Mouse (Mus musculus) testis, postnatal 10 days (tissue): ENCODE results near the gene Wdr83.

Experiments
- DNase-seq: peaks from one replicate; pipeline ENCODE4 v3.0.0; 2021; ENCODE audit warnings: low spot score

The Wdr83 gene

DNA sequence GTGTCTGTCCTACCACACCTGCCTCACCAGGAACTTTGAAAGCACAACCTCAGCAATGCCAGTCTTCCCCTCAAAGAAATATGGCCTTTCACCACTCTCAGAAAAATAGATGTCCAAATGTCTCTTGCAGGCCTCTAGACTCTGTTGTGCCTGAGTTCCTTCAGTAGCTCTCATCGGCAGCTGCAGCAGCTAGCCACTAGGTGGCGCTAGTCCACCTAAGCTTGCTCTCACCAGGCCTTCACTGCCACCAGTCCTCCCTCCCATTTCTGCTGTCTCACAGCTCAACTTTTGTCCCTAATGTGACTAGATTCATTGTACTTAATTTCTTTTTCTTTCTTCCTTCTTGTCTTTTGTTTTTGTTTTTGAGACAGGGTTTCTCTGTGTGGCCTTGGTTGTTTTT lies 4.1 kb downstream of the Wdr83 start:
- DNase-seq, result peak; percentile 79

DNA sequence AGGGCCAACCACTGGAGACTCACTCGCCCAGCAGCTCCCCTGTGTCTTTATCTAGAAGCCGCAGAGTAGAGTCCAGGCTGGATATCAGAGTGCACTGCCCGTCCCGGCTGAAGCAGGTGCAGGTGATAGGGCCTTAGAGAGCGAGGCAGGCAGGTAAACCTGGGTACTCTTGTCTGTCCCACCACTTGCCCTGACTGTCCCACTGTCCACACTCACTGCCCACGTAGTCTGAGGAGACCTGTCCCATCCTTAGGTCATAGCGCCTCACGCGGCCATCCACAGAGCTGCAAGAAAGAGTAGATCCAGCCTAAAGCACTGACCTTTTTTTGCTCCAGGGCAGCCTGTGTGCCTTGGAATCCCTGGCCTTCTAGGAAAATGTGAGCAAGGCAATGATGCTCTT lies 5.1 kb downstream of the Wdr83 start:
- peak; percentile 79 for DNase-seq

DNA sequence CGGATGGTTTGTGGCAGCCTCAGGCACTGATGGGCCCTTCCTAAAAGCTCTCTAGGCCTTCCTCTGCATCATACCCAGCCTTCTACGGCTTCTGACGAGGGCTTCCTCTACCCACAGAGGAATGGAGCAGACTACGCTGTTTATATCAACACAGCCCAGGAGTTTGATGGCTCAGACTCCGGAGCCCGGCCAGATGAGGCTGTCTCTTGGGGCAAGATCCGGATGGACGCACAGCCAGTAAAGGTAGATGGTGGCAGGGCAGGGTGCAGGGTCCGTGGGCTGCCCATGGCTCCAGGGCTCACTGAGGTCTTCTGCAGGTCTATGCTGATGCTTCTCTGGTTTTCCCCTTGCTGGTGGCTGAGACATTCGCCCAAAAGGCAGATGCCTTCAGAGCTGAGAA lies 6.5 kb downstream of the Wdr83 start:
- DNase-seq, result no peak

GRCm38 (mm10) chr8:85074167-85074566 lies 6.9 kb downstream of the Wdr83 start:
- DNase-seq, result no peak

- no peak for DNase-seq
Observed at GRCm38 (mm10) chr8:85073041-85073612, 8.0 kb downstream of the Wdr83 start.

- no peak for DNase-seq
Observed at GRCm38 (mm10) chr8:85072364-85072929, 8.7 kb downstream of the Wdr83 start.

DNA sequence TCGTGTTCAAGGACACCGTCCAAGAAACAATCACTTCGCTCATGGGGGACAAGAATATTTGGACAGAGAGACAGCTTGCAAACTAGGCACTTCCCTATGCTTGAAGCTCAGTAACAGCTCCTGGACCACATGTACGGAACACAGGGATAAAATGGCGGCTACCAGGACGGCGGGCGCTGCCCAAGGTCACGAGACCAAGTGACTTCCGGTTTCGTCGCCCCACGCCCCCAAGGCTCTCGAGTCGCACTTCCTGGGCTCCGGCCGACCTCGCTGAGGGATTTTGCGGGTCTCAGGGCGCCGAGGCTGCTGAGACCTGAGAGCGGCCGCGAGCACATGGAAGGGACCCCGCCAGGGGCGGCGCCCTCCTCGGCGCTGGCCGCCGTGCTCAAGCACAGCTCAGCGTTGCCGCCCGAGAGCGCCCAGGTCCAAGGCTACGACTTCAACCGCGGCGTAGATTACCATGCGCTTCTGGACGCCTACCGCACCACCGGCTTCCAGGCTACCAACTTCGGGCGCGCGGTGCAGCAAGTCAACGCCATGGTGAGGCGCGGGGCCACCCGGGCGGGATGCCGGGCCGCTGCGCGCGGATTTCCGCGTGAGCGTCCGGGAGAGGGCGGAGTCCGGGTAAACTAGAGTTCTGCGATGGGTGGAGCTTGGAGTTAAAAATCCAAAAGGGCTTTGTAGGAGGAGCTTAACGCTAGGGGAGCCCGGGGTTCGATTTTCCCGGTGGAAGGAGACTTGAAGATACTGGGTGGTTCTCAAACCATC lies 9.4 kb downstream of the Wdr83 start, which contains the start of gene Dhps:
Gene Dhps, plus strand, starts transcription at position 244 of the 768 bp plus-strand sequence.
- peak; percentile 90 for DNase-seq

- DNase-seq, result no peak
Observed at GRCm38 (mm10) chr8:85071041-85071440, 10.1 kb downstream of the Wdr83 start.

DNA sequence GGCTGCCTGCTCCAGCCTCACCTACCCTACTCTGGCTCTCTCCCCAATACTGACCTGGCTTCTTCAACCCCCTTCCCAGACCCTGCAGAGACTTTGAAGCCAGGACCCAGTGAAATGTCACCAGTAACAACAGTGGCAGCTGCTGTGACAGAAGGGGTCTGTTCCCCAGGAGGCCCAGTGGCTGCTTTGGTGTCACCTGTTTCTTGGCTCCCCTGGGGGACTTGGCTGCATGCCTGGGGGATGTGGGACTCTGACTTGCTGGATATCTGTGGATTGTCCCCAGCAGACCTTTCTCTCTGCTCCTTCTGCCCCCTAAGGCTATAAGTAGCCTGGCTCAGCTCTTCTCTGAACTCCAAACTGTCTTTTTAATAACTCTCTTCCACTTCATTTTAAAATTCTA lies 13.1 kb downstream of the Wdr83 start, which contains the start of gene Gm5741:
Gene Gm5741, minus strand, starts transcription at position 1 of the 400 bp plus-strand sequence.
- DNase-seq, result no peak

DNA sequence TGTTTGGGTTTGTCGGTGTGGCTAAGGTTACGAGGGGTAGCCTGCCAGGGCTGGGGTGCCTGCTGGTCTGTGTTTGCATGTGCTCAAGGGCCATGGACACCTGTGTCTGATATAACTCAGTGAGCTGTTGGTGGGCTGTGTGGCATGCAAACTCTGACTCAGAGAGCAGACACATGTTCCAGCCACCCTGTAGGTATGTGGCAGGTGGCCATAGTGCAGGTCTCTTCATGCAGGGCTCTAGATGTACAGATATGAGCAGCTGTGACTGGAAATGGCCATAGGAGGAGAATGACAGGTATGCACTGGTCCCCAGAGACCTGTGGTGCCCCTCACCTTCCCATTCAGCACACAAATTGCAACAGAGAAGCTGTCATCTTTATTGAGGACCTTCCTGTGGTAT lies 14.0 kb downstream of the Wdr83 start:
- no peak for DNase-seq

- DNase-seq, result no peak
Observed at GRCm38 (mm10) chr8:85065213-85065612, 15.9 kb downstream of the Wdr83 start.

- DNase-seq, result no peak
Observed at GRCm38 (mm10) chr8:85062603-85063002, 18.5 kb downstream of the Wdr83 start.

DNA sequence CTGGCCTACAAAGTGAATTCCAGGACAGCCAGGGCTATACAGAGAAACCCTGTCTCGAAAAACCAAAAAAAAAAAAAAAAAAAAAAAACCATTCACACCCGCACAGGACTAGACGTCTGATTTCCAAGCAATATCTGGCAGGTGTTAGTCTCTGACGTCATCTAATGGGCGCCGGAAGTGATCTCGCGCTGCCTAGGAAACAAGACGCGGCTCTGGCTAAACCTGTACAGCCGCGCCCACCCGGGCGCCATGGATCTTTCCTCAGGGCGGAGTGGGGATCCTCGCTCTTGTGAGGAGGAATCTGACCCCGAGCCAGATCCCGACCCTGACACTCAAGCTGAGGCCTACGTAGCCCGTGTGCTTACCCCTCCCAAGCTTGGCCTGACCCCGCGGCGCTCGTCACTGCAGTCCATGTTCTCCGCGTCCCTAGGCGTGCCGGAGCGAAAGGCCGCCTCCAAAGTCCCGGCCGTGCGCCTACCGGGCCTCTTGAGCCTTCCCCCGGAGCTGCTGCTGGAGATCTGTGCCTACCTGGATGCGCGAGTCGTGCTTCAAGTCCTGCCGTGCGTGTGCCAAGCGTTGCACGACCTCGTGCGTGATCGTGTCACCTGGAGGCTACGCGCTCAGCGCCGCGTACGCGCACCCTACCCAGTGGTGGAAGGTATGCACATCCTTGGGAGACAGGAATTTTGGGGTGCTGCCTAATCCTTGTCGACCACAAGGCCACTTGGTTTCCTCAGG lies 21.1 kb downstream of the Wdr83 start, which contains the start of gene Fbxw9:
Gene Fbxw9, plus strand, starts transcription at position 177 of the 738 bp plus-strand sequence.
- DNase-seq, result peak; percentile 92

DNA sequence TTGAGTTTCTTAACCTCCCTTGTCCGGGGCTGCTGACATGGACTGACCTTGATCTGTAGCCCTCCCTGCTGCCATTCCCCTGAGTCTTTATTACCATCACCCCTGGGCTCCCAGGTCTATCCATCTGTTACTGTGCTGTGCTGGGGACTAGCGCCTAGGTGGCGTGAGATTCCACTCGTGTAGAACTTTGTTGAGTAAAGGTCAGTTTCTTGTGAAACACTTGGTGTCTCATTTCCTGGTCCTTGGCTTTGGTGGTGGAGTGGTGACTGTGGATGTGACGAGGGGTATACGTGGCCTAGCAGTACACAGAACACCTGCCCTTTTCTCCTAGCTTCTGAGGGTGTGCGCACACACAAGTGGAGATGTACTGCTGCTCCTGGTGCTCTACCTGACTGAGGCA lies 23.7 kb downstream of the Wdr83 start:
- no peak for DNase-seq

GRCm38 (mm10) chr8:85043619-85044018 lies 37.5 kb downstream of the Wdr83 start:
- no peak for DNase-seq

- peak; percentile 73 for DNase-seq
Observed at GRCm38 (mm10) chr8:85037681-85038531, 43.2 kb downstream of the Wdr83 start.

GRCm38 (mm10) chr8:85037366-85037680 lies 43.8 kb downstream of the Wdr83 start:
- DNase-seq, result no peak

DNA sequence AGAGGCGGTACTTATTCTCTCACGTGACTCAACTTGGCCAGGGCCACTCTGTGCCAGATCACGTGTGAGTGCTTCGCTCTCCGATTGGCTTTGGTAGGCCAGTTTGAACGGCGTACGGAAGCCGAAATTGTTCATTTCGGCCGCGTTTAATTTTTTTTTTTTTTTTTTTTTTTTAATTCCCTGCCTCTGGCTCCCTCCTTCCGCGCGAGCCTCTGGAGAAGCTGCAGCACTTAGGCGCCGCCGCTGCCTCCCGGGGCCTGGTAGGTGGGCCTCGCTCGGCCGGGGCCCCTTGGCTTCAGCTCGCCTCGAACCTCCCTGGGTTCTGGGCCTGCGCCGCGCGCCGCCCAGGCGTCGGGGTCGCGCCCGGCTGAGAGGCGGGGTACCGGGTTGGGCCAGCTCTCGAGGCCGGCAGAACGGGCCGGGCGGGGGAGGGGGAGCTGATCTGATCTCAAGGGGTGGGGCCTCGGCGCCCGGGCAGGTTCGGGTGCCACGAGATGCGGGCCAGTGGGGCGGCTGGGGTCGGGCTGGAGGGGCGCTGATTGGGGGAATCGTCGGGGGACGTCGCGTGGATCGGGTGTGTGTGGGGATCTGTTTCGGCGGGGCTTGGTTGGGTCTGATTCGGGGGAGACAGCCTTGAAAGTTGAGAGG lies 44.3 kb downstream of the Wdr83 start, which contains the start of gene Tnpo2:
Gene Tnpo2, plus strand, starts transcription at position 198 of the 648 bp plus-strand sequence.
- DNase-seq, result peak; percentile 94

- DNase-seq, result no peak
Observed at GRCm38 (mm10) chr8:85036381-85036717, 44.8 kb downstream of the Wdr83 start.

DNA sequence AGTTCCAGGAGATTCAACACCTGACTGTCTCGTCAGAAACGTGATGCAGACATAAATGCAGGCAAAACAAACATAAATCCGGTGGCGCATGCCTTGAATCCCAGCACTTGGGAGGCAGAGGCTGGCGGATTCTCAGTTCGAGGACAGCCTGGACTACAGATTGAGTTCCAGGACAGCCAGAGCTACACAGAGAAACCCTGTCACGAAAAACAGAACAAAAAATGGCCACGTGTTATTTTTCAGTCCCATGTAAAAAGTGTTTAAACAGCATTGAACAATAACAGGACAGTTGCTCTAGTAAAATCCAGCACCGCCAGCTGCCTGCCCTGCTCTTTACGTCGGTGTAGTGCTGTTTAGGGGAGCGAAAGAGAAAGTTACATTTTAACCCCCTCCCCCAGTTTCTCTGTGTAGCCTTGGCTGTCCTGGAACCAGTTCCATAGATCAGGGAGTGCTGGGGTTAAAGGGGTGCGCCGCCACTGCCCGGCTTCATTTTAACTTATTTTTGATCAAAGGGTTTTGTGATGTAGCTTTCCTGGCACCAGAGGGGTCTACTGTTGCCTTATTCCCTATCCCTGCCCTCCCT lies 45.3 kb downstream of the Wdr83 start:
- DNase-seq, result no peak
